19 mouse cellular contexts compared by ENCODE assay signal in the genomic region with DNA sequence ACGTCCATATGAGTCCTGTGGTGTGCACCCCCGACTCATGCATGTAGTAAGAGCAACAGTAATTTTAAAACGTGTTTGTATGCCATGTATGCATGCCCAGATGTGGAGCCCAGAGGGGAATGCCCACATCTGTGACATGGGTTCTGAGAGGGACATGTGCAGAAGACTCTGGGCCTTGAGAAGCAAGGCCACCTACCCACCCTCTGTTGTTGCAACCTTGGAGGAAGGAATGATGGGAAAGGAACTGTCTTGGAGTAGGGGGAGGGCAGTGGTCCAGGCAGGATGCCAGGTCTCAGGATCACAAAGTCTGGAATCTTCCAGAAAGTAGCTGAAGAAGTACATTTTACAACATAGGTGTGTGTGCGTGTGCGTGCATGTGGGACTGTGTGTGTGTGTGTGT.
DNase-seq lines count a peak whose midpoint lies in the region; ATAC-seq and TF ChIP-seq lines count a peak whose summit lies in the region.
"Had no signal": no experiment of that assay in that cellular context is flagged by ENCODE, and none has a peak within 500 bp of the region (broad histone marks: within the 10 kb centered on the region; RNA-seq: fewer than 3 reads in every experiment).

No protein-coding gene starts in this region.

- no peak overlapping the region for H3K9ac ChIP-seq in embryonic facial prominence, embryonic 15.5 days
- no peak overlapping the region for H3K9ac ChIP-seq in intestine, postnatal 0 days (ENCODE audit: low read depth, low read length)
- H3K9ac ChIP-seq: heart, embryonic 15.5 days; liver, embryonic 12.5 days had no signal

- H3K36me3 ChIP-seq in spleen, adult 2 months (ENCODE audit: control insufficient read depth, insufficient read depth, low read length) = no peaks in the 10 kb centered on the region
- H3K36me3 ChIP-seq in embryonic facial prominence, embryonic 15.5 days = 0 out of 2 replicates have a peak, but pooled peaks cover 7% of the 10 kb centered on the region
- peaks cover 6% of the 10 kb centered on the region; the same call in 1 of the 2 replicates for H3K36me3 ChIP-seq in intestine, postnatal 0 days (ENCODE audit: control insufficient read depth, insufficient read depth)
- H3K36me3 ChIP-seq: heart, embryonic 15.5 days; liver, embryonic 12.5 days had no signal

- WGBS in spleen, adult 2 months = 80% methylated on average over 5 of the region's 5 CpGs
- 63% methylated on average over 5 of the region's 5 CpGs for WGBS in embryonic facial prominence, embryonic 15.5 days
- WGBS in intestine, postnatal 0 days = 91% methylated on average over 5 of the region's 5 CpGs

- H3K27ac ChIP-seq in gastrocnemius, adult 2 months = peak overlapping the region; percentile 20; the same call in 1 of the 2 replicates
- H3K27ac ChIP-seq in spleen, adult 2 months (ENCODE audit: insufficient read depth, low read length) = peak overlapping the region; percentile 44
- peak overlapping the region; percentile 89 for H3K27ac ChIP-seq in embryonic facial prominence, embryonic 15.5 days (replicated peaks)
- H3K27ac ChIP-seq in intestine, postnatal 0 days (ENCODE audit: low read depth, low read length) = no peak overlapping the region
- H3K27ac ChIP-seq: heart, embryonic 15.5 days; hindbrain, embryonic 10.5 days; hindbrain, postnatal 0 days; liver, embryonic 12.5 days had no signal

- TF ChIP-seq CTCF in gastrocnemius, adult 2 months (IDR thresholded peaks at IDR 0.05) = no peak
- TF ChIP-seq CTCF in spleen, adult 2 months (IDR thresholded peaks at IDR 0.05; ENCODE audit: extremely low read depth, insufficient read depth, insufficient read length, insufficient replicate concordance) = no peak
- TF ChIP-seq CTCF in intestine, postnatal 0 days (IDR thresholded peaks at IDR 0.05; ENCODE audit: low read depth) = no peak

- DNase-seq in gastrocnemius, adult 2 months = no peak
- DNase-seq in gastrocnemius, postnatal 36 days = no peak
- DNase-seq in spleen, adult 2 months (ENCODE audit: low read depth in 1 of 2, low spot score in 2 of 2) = no peak
- DNase-seq in spleen, postnatal 10 days (ENCODE audit: low spot score in 2 of 2) = no peak
- no peak for DNase-seq in adipocyte (ENCODE audit: low spot score)
- DNase-seq: cerebellum, postnatal 10 days; gastrocnemius, postnatal 14 days; kidney, adult 18-20 months; kidney, postnatal 10 days; layer of hippocampus, postnatal 36 days; lung, adult 2 months had no signal

- peaks cover 16% of the 10 kb centered on the region; the same call in 1 of the 2 replicates for H3K4me1 ChIP-seq in spleen, adult 2 months (ENCODE audit: control insufficient read depth, insufficient read depth, insufficient read length)
- peaks cover 59% of the 10 kb centered on the region for H3K4me1 ChIP-seq in embryonic facial prominence, embryonic 15.5 days
- no peaks in the 10 kb centered on the region for H3K4me1 ChIP-seq in intestine, postnatal 0 days (replicated peaks; ENCODE audit: control insufficient read depth, insufficient read depth, low read length)

- ATAC-seq in embryonic facial prominence, embryonic 15.5 days (ENCODE audit: insufficient number of reproducible peaks, low FRiP score, low TSS enrichment, low read depth) = no peak
- ATAC-seq in intestine, postnatal 0 days = no peak
- ATAC-seq: hindbrain, postnatal 0 days; liver, embryonic 12.5 days; Patski had no signal

- no peak overlapping the region for H3K4me2 ChIP-seq in embryonic facial prominence, embryonic 15.5 days (replicated peaks)
- H3K4me2 ChIP-seq in intestine, postnatal 0 days (replicated peaks; ENCODE audit: low read depth) = no peak overlapping the region
- H3K4me2 ChIP-seq: heart, embryonic 15.5 days; liver, embryonic 12.5 days; midbrain, embryonic 11.5 days had no signal

- no peak for TF ChIP-seq POLR2A in spleen, adult 2 months (IDR thresholded peaks at IDR 0.05; ENCODE audit: low read depth, low read length)

- H3K4me3 ChIP-seq in gastrocnemius, adult 2 months = no peak overlapping the region
- no peak overlapping the region for H3K4me3 ChIP-seq in spleen, adult 2 months (ENCODE audit: extremely low read depth, insufficient read depth, insufficient read length)
- no peak overlapping the region for H3K4me3 ChIP-seq in embryonic facial prominence, embryonic 15.5 days (replicated peaks)
- H3K4me3 ChIP-seq in intestine, postnatal 0 days (ENCODE audit: low read depth, low read length) = no peak overlapping the region
- H3K4me3 ChIP-seq: heart, embryonic 15.5 days; hindbrain, embryonic 10.5 days; liver, embryonic 12.5 days had no signal

- intact Hi-C loops in gastrocnemius, adult 2 months (cut with DNase I) = no loop called here
- intact Hi-C loops in gastrocnemius, postnatal 36 days (cut with DNase I) = no loop called here

- no peaks in the 10 kb centered on the region for H3K27me3 ChIP-seq in spleen, adult 2 months (ENCODE audit: control insufficient read depth, insufficient read depth, low read length)
- no peaks in the 10 kb centered on the region for H3K27me3 ChIP-seq in embryonic facial prominence, embryonic 15.5 days
- H3K27me3 ChIP-seq in intestine, postnatal 0 days (replicated peaks; ENCODE audit: control insufficient read depth, insufficient read depth, low read length) = no peaks in the 10 kb centered on the region
- H3K27me3 ChIP-seq: heart, embryonic 15.5 days; liver, embryonic 12.5 days; Patski had no signal

- H3K9me3 ChIP-seq in embryonic facial prominence, embryonic 15.5 days (replicated peaks) = no peaks in the 10 kb centered on the region
- H3K9me3 ChIP-seq in intestine, postnatal 0 days (ENCODE audit: control insufficient read depth) = no peaks in the 10 kb centered on the region
- H3K9me3 ChIP-seq: heart, embryonic 15.5 days; hindbrain, embryonic 10.5 days; liver, embryonic 12.5 days had no signal
